Mouse (Mus musculus) CD4-positive naive resting alpha-beta T cell, adult 76 days (primary cell): ENCODE measurements around the gene Mlh3. TPM values are rescaled to one million over a fixed set of nuclear protein-coding genes. Genes with fewer than 3 reads are reported as not detected.

ENCODE experiments used
- total RNA-seq: library from RNA; stranded (reverse); gene quantifications from one replicate; pipeline ENCODE4 v1.2.4, GENCODE M21; 2023

Mlh3 gene
- total RNA-seq = 15.8 TPM

DNA sequence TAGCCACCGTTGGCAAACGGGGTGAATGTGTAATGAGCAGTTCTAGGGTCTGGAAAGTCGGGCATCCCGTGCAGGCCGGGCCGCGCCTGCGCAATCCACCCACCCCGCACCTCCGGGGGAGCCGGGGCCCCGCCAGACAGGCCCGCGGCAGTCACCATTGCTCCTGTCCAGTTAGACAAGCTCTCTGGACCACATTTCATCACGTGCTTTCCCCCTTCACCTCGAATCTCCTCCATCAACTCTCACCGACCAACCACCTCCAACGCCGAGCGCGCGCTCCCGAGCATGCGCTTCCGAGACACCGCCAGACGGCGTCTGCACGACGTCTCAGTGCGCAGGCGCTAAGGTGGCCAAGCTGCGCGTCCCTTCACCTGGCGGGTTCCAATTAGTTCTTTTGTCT lies at the start of gene Mlh3:
Mlh3 (minus strand) TSS at position 281 of the 400 bp plus-strand sequence.

DNA sequence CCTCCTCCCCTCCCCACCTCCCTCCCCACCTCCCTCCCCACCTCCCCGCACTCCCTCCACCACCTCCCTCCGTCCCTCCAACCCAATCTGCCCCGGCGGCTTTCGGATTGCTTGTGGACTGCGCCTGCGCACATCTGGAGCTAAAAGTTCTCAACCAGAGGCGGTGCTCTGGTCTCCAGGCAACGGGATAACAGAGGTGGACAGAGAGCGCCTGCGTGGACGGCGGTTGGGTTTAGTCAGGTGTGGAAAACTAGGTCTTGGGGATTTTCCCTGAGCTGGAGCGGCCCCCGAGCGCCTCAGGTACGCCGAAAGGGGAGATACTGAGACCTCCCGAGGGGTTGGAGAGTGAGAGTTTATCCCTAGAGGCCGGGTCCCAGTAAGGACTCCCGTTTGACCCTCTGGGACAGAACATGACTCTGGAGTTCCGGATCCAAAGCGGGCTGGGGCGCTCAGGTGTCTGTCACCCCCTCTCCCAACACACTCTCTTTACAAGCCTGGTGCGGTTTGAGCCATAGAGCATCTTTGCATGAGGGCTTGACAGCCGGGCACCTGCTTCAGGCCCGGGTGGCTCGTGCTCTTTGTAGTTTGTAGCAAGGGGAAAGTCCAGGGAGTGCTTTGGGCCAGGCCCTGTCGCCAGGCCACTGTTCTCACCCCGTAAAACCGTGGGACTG lies 18.2 kb upstream of the Mlh3 start, which contains the start of gene Zc2hc1c:
Zc2hc1c (plus strand) TSS at position 106 of the 671 bp plus-strand sequence.

DNA sequence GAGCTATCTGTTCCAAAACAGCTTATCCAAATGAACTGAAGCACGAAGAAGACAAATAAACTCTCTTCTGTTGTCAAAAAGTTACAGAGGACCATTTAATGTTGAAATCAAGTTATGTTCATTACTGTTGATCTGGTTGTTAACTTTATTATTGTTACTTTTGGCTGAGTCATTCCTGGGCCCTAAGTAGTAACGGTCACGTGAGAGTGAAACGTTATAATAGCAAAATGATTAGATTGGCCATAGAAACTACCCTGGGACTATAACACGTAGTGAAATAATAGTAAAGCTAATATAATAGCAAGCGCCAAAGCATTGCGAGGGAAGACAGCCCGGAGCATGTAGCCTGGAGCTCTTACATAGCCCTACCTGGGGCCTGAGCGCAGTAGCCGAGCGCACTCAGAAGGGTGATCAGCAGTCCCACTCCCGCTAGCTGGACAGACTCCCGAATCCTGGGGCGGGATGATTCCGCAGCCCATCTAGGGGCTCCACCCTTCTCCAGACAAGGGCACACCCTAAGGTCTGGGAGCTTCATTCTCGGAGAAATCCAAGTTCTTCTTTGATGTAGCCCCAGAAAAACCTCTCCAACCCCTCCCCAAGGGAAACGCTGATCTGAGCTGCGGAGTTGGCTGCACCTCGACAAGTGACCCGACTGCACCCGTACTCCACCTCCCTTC lies 17.5 kb upstream of the Mlh3 start, which contains the start of gene Acyp1:
Acyp1 (minus strand) TSS at position 630 of the 677 bp plus-strand sequence.

DNA sequence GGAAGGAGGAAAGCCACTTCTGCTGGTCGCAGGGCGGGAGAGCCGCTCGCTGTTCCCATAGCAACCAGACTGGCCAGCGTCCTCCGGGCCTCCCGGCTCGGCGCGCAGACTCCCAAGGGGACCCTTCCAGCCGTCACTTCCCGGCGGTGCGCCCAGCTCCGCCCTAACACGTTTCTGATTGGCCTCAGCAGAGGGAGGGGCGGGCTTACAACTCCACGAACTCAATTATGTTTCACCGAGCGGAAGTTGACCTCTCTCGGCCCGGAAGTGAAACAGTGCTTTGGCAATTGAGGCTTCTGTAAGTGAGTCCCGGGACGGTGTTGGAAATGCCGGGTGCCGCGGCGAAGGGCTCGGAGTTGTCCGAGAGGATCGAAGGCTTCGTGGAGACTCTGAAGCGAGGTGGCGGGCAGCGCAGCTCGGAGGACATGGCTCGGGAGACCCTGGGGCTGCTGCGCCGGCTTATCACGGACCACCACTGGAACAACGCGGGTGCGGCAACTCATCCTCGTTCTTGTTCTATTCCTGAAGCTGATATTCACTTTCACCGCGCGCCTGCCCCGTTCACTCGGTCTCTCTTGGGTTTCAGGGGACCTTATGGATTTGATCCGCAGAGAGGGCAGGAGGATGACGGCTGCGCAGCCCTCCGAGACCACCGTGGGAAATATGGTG lies 51.0 kb downstream of the Mlh3 start, which contains the start of gene Eif2b2:
Eif2b2 (plus strand) TSS at position 246 of the 669 bp plus-strand sequence.

Other genes starting within 250 kb of the Mlh3 start
- 1.8 TPM for gene Prox2, start 159.8 kb downstream of the Mlh3 start, total RNA-seq
- 199 TPM for gene Dlst, start 159.8 kb downstream of the Mlh3 start, total RNA-seq
- 4.7 TPM for gene Rps6kl1, start 119.3 kb downstream of the Mlh3 start, total RNA-seq
- not detected for gene Pgf, start 92.8 kb downstream of the Mlh3 start, total RNA-seq
- gene Eif2b2, start 51.1 kb downstream of the Mlh3 start, total RNA-seq = 110 TPM
- 15.2 TPM for gene Acyp1, start 17.8 kb upstream of the Mlh3 start, total RNA-seq
- not detected for gene Zc2hc1c, start 18.0 kb upstream of the Mlh3 start, total RNA-seq
- gene Nek9, start 68.8 kb upstream of the Mlh3 start, total RNA-seq = 52.2 TPM
- gene Tmed10, start 104.2 kb upstream of the Mlh3 start, total RNA-seq = 159 TPM
- 445 TPM for gene Fos, start 203.3 kb upstream of the Mlh3 start, total RNA-seq